Mouse (Mus musculus) intestine, embryonic 16.5 days (tissue): ENCODE measurements around the gene Scml4. TPM values are rescaled to one million over a fixed set of nuclear protein-coding genes. Genes with fewer than 3 reads are reported as not detected.

ENCODE experiments used
- ATAC-seq: fragments of 200-750 bp; cut with Nextera tagmentation; 2 replicates; pipeline ENCODE4 v1.8.0; 2017; ENCODE audit warnings: moderate TSS enrichment, moderate library complexity
- H3K27ac ChIP-seq: fragments of 300-500 bp; sonication (generic); 2 replicates; pipeline ENCODE4 v1.5.1; 2014; ENCODE audit warnings: mild to moderate bottlenecking, low read length
- H3K27me3 ChIP-seq: fragments of 300-500 bp; sonication (generic); replicated peaks from 2 replicates; pipeline ENCODE4 v1.6.1; 2014; ENCODE audit warnings: low read length, control low read depth, mixed read lengths; ENCODE audit not compliant: control insufficient read depth, insufficient read depth
- H3K36me3 ChIP-seq: fragments of 300-500 bp; sonication (generic); 2 replicates; pipeline ENCODE4 v1.6.1; 2014; ENCODE audit warnings: low read length, control low read depth; ENCODE audit not compliant: control insufficient read depth, insufficient read depth
- H3K4me1 ChIP-seq: fragments of 300-500 bp; sonication (generic); 2 replicates; pipeline ENCODE4 v1.6.1; 2014; ENCODE audit warnings: low read length, control low read depth, mixed read lengths; ENCODE audit not compliant: control insufficient read depth, insufficient read depth
- H3K4me2 ChIP-seq: fragments of 300-500 bp; sonication (generic); 2 replicates; pipeline ENCODE4 v1.6.1; 2014; ENCODE audit warnings: low read depth, low read length, control low read depth
- H3K4me3 ChIP-seq: fragments of 300-500 bp; sonication (generic); 2 replicates; pipeline ENCODE4 v1.5.1; 2014; ENCODE audit warnings: mild to moderate bottlenecking, low read length
- H3K9ac ChIP-seq: fragments of 300-500 bp; sonication (generic); 2 replicates; pipeline ENCODE4 v1.6.1; 2014; ENCODE audit warnings: low read depth, low read length
- H3K9me3 ChIP-seq: fragments of 300-500 bp; sonication (generic); 2 replicates; pipeline ENCODE4 v1.6.1; 2016; ENCODE audit warnings: low read length, control low read depth; ENCODE audit not compliant: control insufficient read depth
- WGBS: fragments of 180-500 bp; shearing (Covaris S2); extraction: QIAGEN DNeasy Blood & Tissue Kit; methylation state at CpG from one replicate; pipeline ENCODE4 v1.1.7; 2014; 5-methylcytosine and 5-hydroxymethylcytosine counted together
- polyA plus RNA-seq: library from polyadenylated mRNA; unstranded; fragments of >200 nt; fragmentation: Nextera tagmentation; extraction: Ambion mirVana; gene quantifications from 2 replicates; pipeline ENCODE4 v1.2.1, GENCODE M21; 2015

The Scml4 gene
- polyA plus RNA-seq, 1 experiment from 2014 or later, result 34.1 TPM

DNA sequence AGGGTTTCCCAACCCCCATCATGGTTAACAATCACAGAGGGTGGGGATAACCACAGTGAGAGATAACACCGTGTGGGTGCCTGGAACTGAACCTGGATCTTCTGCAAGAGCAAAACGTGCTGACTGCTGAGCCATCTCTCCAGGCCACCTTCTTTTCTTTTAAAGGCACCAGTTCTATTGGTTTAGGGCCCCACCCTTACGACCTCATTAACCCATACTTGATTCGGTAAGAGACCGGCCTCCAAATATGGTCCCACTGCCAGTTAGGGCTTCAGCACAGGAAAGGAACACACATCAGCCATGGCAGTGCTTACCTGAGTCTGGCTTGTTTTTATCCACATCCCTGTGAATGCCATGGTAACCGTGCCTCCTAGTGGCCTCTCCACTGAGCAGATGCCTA is 9.3 kb downstream of the Scml4 start:
- H3K9me3 ChIP-seq, result no peaks in the 10 kb centered on the region
- no peaks in the 10 kb centered on the region for H3K27me3 ChIP-seq
- H3K9ac ChIP-seq, result no peak overlapping the region
- no peak overlapping the region for H3K4me3 ChIP-seq
- H3K4me1 ChIP-seq, result 0 out of 2 replicates have a peak, but pooled peaks cover 3% of the 10 kb centered on the region
- WGBS, result 61% methylated on average over 6 of the region's 6 CpGs
- H3K27ac ChIP-seq, result no peak overlapping the region
- no peak overlapping the region for H3K4me2 ChIP-seq
- ATAC-seq, result no peak
- H3K36me3 ChIP-seq, result no peaks in the 10 kb centered on the region

DNA sequence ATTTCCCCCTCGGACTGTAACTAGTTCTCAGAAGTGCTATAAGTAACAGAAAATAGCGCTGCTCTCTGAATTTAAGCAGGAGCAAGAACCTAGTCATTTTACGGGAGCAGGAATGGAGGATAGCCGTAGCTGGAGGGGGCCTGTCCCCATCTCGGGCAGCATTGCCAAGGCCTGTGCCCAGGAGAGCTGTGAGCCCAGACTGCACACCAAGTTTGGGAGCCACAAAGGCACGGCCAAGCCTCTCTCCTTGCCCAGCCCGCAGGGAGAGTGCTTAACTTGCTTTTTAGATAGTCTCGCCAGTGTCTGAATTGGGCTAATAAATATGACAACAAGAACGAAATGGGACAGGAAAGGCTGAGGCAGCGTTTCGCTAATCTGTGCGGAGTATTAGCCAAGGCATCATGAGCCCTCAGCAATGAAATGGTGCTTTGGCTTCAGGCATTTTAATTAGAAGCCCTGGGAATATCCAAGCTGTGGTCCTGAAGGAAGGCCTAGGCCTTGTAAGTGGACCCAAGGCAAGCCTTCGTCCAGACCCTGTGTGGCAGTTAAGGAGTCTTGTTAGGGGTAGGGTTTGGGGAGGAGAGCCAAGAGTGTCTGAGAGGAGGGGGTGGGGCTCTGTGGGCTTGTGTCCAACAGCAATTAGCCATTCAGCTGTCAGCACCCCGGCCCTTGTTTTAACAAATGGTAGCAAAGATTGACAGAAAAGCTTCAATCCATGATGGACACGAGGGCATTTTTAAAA is 12.3 kb downstream of the Scml4 start:
- 75% methylated on average over 15 of the region's 15 CpGs for WGBS
- no peak overlapping the region for H3K27ac ChIP-seq
- no peaks in the 10 kb centered on the region for H3K36me3 ChIP-seq
- H3K4me2 ChIP-seq, result no peak overlapping the region
- no peaks in the 10 kb centered on the region for H3K4me1 ChIP-seq
- no peak overlapping the region for H3K4me3 ChIP-seq
- no peaks in the 10 kb centered on the region for H3K9me3 ChIP-seq
- H3K9ac ChIP-seq, result no peak overlapping the region
- H3K27me3 ChIP-seq, result no peaks in the 10 kb centered on the region
- ATAC-seq, result no peak

DNA sequence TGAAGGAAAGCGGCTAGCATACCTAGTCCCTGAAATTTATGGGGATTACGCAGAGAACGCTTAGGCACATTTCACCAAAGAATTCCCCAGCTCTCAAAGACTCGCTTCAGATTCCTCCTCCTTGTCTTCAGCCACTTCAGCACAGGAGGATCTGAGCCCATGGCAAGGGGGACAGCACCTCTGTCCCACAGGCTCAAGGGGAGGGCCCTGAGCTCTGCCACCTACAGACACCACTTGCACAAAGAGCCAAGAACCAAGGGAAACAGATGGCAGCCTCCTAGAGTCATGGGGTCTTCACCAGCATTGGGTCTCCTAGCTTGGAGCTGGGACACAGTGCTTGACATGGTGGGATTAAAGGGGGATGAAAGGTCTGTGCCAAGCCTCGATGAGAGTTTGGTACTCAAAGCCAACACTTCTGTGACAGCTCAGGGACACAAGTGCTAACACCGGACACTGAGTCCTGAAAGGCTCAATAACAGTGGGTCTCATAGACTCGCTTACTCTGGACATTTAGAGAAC is 13.0 kb downstream of the Scml4 start:
- no peaks in the 10 kb centered on the region for H3K9me3 ChIP-seq

GRCm38 (mm10) chr10:42876172-42876571 is 16.0 kb downstream of the Scml4 start:
- Histone ChIP-seq H3K36me3 (no peaks in the 10 kb centered on the region), H3K9me3 (no peaks in the 10 kb centered on the region), H3K4me3 (no peak overlapping the region), H3K4me1 (no peaks in the 10 kb centered on the region), H3K9ac (no peak overlapping the region), H3K27me3 (no peaks in the 10 kb centered on the region), H3K27ac (no peak overlapping the region), H3K4me2 (no peak overlapping the region)
- 82% methylated on average over 5 of the region's 5 CpGs for WGBS
- no peak for ATAC-seq

More for the DNA sequence above, 13.0 kb downstream of the Scml4 start:
- Histone ChIP-seq H3K4me2 (no peak overlapping the region), H3K9ac (no peak overlapping the region), H3K27ac (no peak overlapping the region), H3K4me1 (no peaks in the 10 kb centered on the region), H3K27me3 (no peaks in the 10 kb centered on the region), H3K4me3 (no peak overlapping the region), H3K36me3 (no peaks in the 10 kb centered on the region)
- 83% methylated on average over 7 of the region's 7 CpGs for WGBS
- no peak for ATAC-seq

DNA sequence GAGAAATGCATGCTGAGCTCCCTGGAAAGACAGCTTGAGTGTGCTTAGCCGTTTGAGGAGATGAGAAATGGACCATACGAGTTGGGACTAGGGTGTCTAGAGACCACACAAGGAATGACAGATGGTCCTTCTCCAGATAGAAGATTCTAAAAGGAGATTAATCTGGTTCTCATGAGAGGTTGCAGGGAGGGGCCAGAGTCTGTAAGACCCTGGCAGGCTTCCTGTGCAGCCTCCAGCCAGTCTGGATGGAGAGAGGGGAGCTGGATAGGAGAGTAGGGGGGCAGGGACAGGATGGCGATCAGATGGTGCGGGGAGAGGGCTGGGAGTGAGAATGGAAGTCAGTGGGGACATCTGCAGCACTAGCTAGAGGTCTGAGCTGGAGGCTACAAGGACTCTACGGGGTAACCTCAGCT is 19.1 kb downstream of the Scml4 start:
- Histone ChIP-seq H3K4me1 (no peaks in the 10 kb centered on the region), H3K36me3 (no peaks in the 10 kb centered on the region), H3K9me3 (no peaks in the 10 kb centered on the region), H3K4me3 (no peak overlapping the region), H3K27me3 (no peaks in the 10 kb centered on the region), H3K27ac (peak overlapping the region; percentile 69), H3K4me2 (no peak overlapping the region; the same call in 1 of the 2 replicates), H3K9ac (no peak overlapping the region; the same call in 1 of the 2 replicates)
- WGBS, result 44% methylated on average over 5 of the region's 5 CpGs
- peak; percentile 84 for ATAC-seq

DNA sequence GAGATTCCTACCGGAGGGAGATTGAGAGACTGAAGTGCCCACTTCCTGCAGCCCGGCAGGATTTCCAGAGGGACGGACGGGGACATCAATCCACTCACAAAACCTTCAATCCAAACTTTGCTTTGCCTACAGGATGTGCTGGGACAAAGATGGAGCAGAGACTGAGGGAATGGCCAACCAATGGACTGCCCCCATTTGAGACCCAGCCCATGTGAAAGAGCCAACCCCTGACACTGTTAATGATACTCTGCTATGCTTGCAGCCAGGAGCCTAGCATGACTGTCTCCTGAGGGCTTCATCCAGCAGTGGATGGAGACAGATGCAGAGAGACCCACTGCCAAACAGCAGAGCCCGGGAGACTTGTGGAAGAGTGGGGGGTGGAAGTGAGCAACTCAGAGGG is 19.5 kb downstream of the Scml4 start:
- peak; percentile 52 for ATAC-seq
- Histone ChIP-seq H3K4me3 (no peak overlapping the region), H3K9ac (no peak overlapping the region; the same call in 1 of the 2 replicates), H3K4me2 (no peak overlapping the region; the same call in 1 of the 2 replicates), H3K36me3 (no peaks in the 10 kb centered on the region), H3K27me3 (no peaks in the 10 kb centered on the region), H3K9me3 (no peaks in the 10 kb centered on the region), H3K27ac (peak overlapping the region; percentile 69), H3K4me1 (no peaks in the 10 kb centered on the region)
- 43% methylated on average over 5 of the region's 5 CpGs for WGBS

DNA sequence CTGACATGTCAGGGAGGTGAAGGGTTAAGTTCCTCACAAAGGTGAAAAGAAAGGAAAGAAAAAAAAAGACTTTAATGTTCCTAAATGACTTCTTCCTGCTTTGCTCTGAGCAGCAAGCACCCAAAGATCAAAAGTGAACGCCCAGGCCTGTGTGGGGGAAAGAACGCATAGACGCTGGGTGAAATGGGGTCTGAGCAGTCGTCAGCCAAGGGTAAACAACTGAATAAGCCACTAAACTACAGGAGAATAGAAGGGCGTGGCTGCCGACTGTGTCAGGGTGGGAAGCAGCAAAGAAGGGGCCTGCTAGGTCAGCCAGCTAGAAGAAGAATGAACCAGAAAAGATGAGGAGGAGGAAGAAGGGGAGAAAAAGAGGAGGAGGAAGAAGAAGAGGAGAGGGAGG is 26.9 kb downstream of the Scml4 start:
- H3K4me3 ChIP-seq, result no peak overlapping the region
- no peak for ATAC-seq
- 6% methylated on average over 6 of the region's 6 CpGs for WGBS
- H3K9me3 ChIP-seq, result no peaks in the 10 kb centered on the region
- no peaks in the 10 kb centered on the region for H3K36me3 ChIP-seq
- H3K4me1 ChIP-seq, result 0 out of 2 replicates have a peak, but pooled peaks cover 9% of the 10 kb centered on the region
- no peak overlapping the region for H3K27ac ChIP-seq
- H3K9ac ChIP-seq, result no peak overlapping the region
- H3K4me2 ChIP-seq, result peak overlapping the region; percentile 18; the same call in 1 of the 2 replicates
- no peaks in the 10 kb centered on the region for H3K27me3 ChIP-seq

DNA sequence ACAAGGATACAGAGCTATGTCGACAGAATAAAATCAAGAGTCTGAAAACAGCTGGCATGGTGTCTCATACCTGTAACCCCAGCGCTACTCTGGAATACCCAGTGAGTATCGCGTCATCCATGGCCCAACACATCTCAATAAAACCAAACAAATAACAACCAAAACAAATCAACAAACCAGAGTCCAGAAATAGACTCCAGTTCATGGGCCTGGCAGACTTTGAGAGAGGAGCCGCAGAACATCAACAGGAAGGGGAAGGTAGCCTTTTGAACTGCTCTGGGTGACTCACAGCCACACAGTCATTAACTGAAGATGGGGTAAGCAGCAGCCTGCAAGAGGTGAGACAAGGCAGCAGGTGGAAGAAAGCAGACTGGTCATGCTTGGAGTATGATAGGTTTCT is 28.1 kb downstream of the Scml4 start:
- H3K27ac ChIP-seq, result no peak overlapping the region

DNA sequence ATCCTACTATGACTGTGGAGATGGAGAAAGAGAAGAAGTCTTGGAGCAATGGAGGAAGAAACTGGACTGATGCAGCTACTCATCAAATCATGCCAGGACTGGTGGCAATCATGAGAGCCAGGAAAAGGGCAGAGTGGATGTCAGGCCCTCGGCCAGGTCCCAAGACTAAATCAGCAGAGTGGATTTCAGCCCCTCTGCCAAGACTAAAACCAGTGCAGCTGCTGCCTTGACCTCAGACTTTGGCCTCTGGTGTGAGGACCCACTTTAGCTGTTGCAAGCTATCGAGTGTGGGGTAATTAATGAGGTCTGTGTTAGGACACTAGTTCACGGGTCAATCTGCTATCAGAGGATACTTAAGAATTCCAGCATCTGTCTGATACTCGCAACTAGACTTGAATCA is 30.2 kb downstream of the Scml4 start:
- Histone ChIP-seq H3K4me1 (peaks cover 26% of the 10 kb centered on the region), H3K27me3 (no peaks in the 10 kb centered on the region), H3K4me3 (no peak overlapping the region), H3K4me2 (no peak overlapping the region), H3K36me3 (no peaks in the 10 kb centered on the region), H3K9ac (no peak overlapping the region), H3K27ac (no peak overlapping the region), H3K9me3 (no peaks in the 10 kb centered on the region)
- 51% methylated on average over 4 of the region's 4 CpGs for WGBS
- no peak for ATAC-seq

More for the DNA sequence above, 28.1 kb downstream of the Scml4 start:
- Histone ChIP-seq H3K4me1 (peaks cover 15% of the 10 kb centered on the region; the same call in 1 of the 2 replicates), H3K9me3 (no peaks in the 10 kb centered on the region), H3K4me3 (no peak overlapping the region), H3K9ac (no peak overlapping the region), H3K36me3 (no peaks in the 10 kb centered on the region), H3K27me3 (no peaks in the 10 kb centered on the region), H3K4me2 (no peak overlapping the region)
- ATAC-seq, result 0 out of 2 replicates have a peak, but pooled peaks have one; percentile 33
- 81% methylated on average over 5 of the region's 5 CpGs for WGBS
